Mouse (Mus musculus) splenic B cell, adult 2 months (primary cell): ENCODE results near the gene Trappc2l.
A peak's percentile ranks its signal among the peaks of the same experiment; 100 is the strongest.

Experiments used
- DNase-seq: peaks from one replicate; pipeline ENCODE4 v3.0.0-alpha.2; 2011; ENCODE audit warnings: low read depth, low spot score
- H3K27me3 ChIP-seq: 2 replicates; pipeline ENCODE4 v1.6.1; 2012; ENCODE audit warnings: mild to moderate bottlenecking, low read length, moderate library complexity, mixed read lengths; ENCODE audit not compliant: control insufficient read depth, poor library complexity, insufficient read depth, severe bottlenecking
- H3K36me3 ChIP-seq: 2 replicates; pipeline ENCODE4 v1.6.1; 2012; ENCODE audit warnings: mild to moderate bottlenecking, low read length, moderate library complexity, mixed read lengths; ENCODE audit not compliant: control insufficient read depth, poor library complexity, insufficient read depth, severe bottlenecking

The Trappc2l gene

GRCm38 (mm10) chr8:122574264-122574663 is 37.2 kb upstream of the Trappc2l start:
- DNase-seq = no peak
- Histone ChIP-seq H3K36me3 (peaks cover 9% of the 10 kb centered on the region; the same call in 1 of the 2 replicates), H3K27me3 (no peaks in the 10 kb centered on the region)

- no peak for DNase-seq
- H3K27me3 ChIP-seq = no peaks in the 10 kb centered on the region
- H3K36me3 ChIP-seq = peaks cover 9% of the 10 kb centered on the region; the same call in 1 of the 2 replicates
Observed at GRCm38 (mm10) chr8:122574667-122575251, 36.7 kb upstream of the Trappc2l start.

- peaks cover 9% of the 10 kb centered on the region; the same call in 1 of the 2 replicates for H3K36me3 ChIP-seq
- no peak for DNase-seq
- H3K27me3 ChIP-seq = no peaks in the 10 kb centered on the region
Observed at GRCm38 (mm10) chr8:122575286-122575685, 36.2 kb upstream of the Trappc2l start.

- H3K27me3 ChIP-seq = no peaks in the 10 kb centered on the region
- DNase-seq = no peak
- H3K36me3 ChIP-seq = peaks cover 9% of the 10 kb centered on the region; the same call in 1 of the 2 replicates
Observed at GRCm38 (mm10) chr8:122575735-122576647, 35.4 kb upstream of the Trappc2l start.

- DNase-seq = peak; percentile 96
- H3K36me3 ChIP-seq = peaks cover 8% of the 10 kb centered on the region; the same call in 1 of the 2 replicates
- H3K27me3 ChIP-seq = no peaks in the 10 kb centered on the region
Observed at GRCm38 (mm10) chr8:122576648-122577022, 34.8 kb upstream of the Trappc2l start, which contains the start of gene Aprt. Gene Aprt (minus strand): TSS chr8:122576909.

GRCm38 (mm10) chr8:122577116-122577515 is 34.3 kb upstream of the Trappc2l start:
- no peak for DNase-seq
- H3K27me3 ChIP-seq = no peaks in the 10 kb centered on the region
- H3K36me3 ChIP-seq = 0 out of 2 replicates have a peak, but pooled peaks cover 5% of the 10 kb centered on the region

- 0 out of 2 replicates have a peak, but pooled peaks cover 2% of the 10 kb centered on the region for H3K36me3 ChIP-seq
- DNase-seq = no peak
- no peaks in the 10 kb centered on the region for H3K27me3 ChIP-seq
Observed at GRCm38 (mm10) chr8:122579196-122579595, 32.2 kb upstream of the Trappc2l start.

GRCm38 (mm10) chr8:122580926-122581325 is 30.5 kb upstream of the Trappc2l start:
- H3K27me3 ChIP-seq = no peaks in the 10 kb centered on the region
- DNase-seq = no peak
- no peaks in the 10 kb centered on the region for H3K36me3 ChIP-seq

GRCm38 (mm10) chr8:122584981-122585380 is 26.5 kb upstream of the Trappc2l start:
- H3K36me3 ChIP-seq = no peaks in the 10 kb centered on the region
- DNase-seq = no peak
- H3K27me3 ChIP-seq = no peaks in the 10 kb centered on the region

GRCm38 (mm10) chr8:122585411-122585891 is 26.0 kb upstream of the Trappc2l start:
- Histone ChIP-seq H3K27me3 (no peaks in the 10 kb centered on the region), H3K36me3 (no peaks in the 10 kb centered on the region)
- DNase-seq = no peak

- DNase-seq = no peak
- Histone ChIP-seq H3K36me3 (no peaks in the 10 kb centered on the region), H3K27me3 (no peaks in the 10 kb centered on the region)
Observed at GRCm38 (mm10) chr8:122586171-122586570, 25.3 kb upstream of the Trappc2l start.

- peaks cover 2% of the 10 kb centered on the region for H3K36me3 ChIP-seq
- H3K27me3 ChIP-seq = no peaks in the 10 kb centered on the region
- DNase-seq = no peak
Observed at GRCm38 (mm10) chr8:122586749-122587148, 24.7 kb upstream of the Trappc2l start.

- no peak for DNase-seq
- H3K36me3 ChIP-seq = peaks cover 2% of the 10 kb centered on the region
- no peaks in the 10 kb centered on the region for H3K27me3 ChIP-seq
Observed at GRCm38 (mm10) chr8:122593240-122593639, 18.2 kb upstream of the Trappc2l start.

GRCm38 (mm10) chr8:122593783-122594507 is 17.5 kb upstream of the Trappc2l start:
- Histone ChIP-seq H3K36me3 (peaks cover 2% of the 10 kb centered on the region), H3K27me3 (no peaks in the 10 kb centered on the region)
- no peak for DNase-seq
